Mouse (Mus musculus): ENCODE data around the gene Tmem59l.

GRCm38 (mm10) chr8:70456996-70457395 is 30.2 kb downstream of the Tmem59l start:
- TF ChIP-seq POLR2A (IDR thresholded peaks at IDR 0.05; ENCODE audit: borderline replicate concordance, extremely low read depth, insufficient read depth, insufficient read length, poor library complexity, severe bottlenecking) (no peak), CTCF (IDR thresholded peaks at IDR 0.05; ENCODE audit: borderline replicate concordance, extremely low read depth, insufficient read depth, insufficient read length) (no peak)
